Mouse (Mus musculus): ENCODE measurements at regions not wholly inside any gene's neighbourhood (a gene's known extent, or its start where the extent isn't known, plus 50 kb on each side); places are given as distances from the start of the nearest gene placed in this dataset.

DNA sequence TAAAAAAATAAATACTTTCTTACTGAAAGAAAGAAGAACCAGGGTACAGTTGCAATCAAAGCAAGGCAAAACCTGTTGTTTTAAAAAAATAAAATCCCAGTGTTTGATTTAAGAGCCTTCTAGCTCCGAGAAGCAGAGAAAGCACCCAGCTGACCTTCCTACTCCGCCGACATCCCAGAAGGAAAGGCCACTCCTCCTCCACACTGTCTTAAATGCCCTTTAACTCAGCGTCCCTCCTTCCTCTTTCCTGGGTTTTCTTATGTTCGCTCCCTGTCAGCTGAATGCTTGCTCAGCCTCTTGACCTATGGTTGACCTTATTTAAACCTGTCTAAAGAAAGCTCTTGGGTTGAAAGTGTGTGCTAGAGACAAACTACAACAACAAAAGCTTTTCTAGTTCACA is 79.1 kb downstream of the Sptssa start:
- no peak for TF ChIP-seq CTCF (conservative IDR thresholded peaks at IDR 0.05; ENCODE audit: low read length)
- TF ChIP-seq NANOG (IDR thresholded peaks at IDR 0.05; ENCODE audit: borderline replicate concordance, low read length): no peak
- no peak for TF ChIP-seq POU5F1 (IDR thresholded peaks at IDR 0.05; ENCODE audit: borderline replicate concordance, low read length)

All from E14TG2a.4 (cell line).